25 mouse cellular contexts compared by ENCODE assay signal in the genomic region with DNA sequence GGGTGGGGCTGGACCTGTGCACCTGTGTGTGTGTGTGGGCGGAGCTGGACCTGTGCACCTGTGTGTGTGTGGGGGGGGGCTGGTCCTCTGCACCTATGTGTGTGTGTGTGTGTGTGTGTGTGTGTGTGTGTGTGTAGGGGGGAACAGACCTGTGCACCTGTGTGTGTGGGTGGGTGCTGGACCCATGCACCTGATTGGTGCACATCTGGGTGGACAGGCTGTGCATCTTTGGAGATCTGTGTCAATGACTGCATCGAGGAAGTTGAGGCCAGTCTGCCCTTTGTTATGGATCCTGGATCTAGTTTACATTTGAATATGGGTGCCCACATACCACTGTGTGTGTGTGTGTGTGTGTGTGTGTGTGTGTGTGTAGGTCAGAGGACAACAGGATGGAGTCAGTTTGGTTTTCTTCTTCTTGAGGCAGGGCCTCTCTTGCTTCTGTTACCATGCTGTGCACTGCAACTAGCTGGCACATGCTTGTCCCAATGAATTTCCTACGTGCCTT. TPM values are rescaled to one million over a fixed set of nuclear protein-coding genes. Genes with fewer than 3 reads are reported as not detected.
A peak's percentile ranks its signal among the peaks of the same experiment; 100 is the strongest.
DNase-seq lines count a peak whose midpoint lies in the region; ATAC-seq and TF ChIP-seq lines count a peak whose summit lies in the region.
"Had no signal": no experiment of that assay in that cellular context is flagged by ENCODE, and none has a peak within 500 bp of the region (broad histone marks: within the 10 kb centered on the region; RNA-seq: fewer than 3 reads in every experiment).

No protein-coding gene starts in this region.

- 0 out of 2 replicates have a peak, but pooled peaks cover 7% of the 10 kb centered on the region for H3K9me3 ChIP-seq in heart, embryonic 12.5 days (replicated peaks)
- no peaks in the 10 kb centered on the region for H3K9me3 ChIP-seq in midbrain, embryonic 13.5 days
- H3K9me3 ChIP-seq in midbrain, postnatal 0 days (ENCODE audit: low read length): no peaks in the 10 kb centered on the region
- no peaks in the 10 kb centered on the region for H3K9me3 ChIP-seq in stomach, postnatal 0 days (ENCODE audit: control insufficient read depth, low read length)
- H3K9me3 ChIP-seq in lung, postnatal 0 days (ENCODE audit: low read length): no peaks in the 10 kb centered on the region
- H3K9me3 ChIP-seq: embryonic facial prominence, embryonic 15.5 days; G1E; hindbrain, embryonic 12.5 days had no signal

- peaks cover 31% of the 10 kb centered on the region for H3K27me3 ChIP-seq in heart, embryonic 12.5 days (replicated peaks)
- no peaks in the 10 kb centered on the region for H3K27me3 ChIP-seq in midbrain, embryonic 13.5 days
- H3K27me3 ChIP-seq in midbrain, postnatal 0 days (ENCODE audit: insufficient read depth, low read length): no peaks in the 10 kb centered on the region
- H3K27me3 ChIP-seq in stomach, postnatal 0 days (ENCODE audit: control insufficient read depth, insufficient read depth, low read length): no peaks in the 10 kb centered on the region
- no peaks in the 10 kb centered on the region for H3K27me3 ChIP-seq in lung, postnatal 0 days (replicated peaks; ENCODE audit: insufficient read depth, low read length)
- H3K27me3 ChIP-seq: embryonic facial prominence, embryonic 15.5 days; hindbrain, embryonic 12.5 days had no signal

- ATAC-seq in heart, embryonic 12.5 days (ENCODE audit: insufficient number of reproducible peaks, low FRiP score): 0 out of 2 replicates have a peak, but pooled peaks have one; percentile 43
- ATAC-seq in midbrain, embryonic 13.5 days: peak; percentile 37; the same call in 1 of the 2 replicates
- ATAC-seq in midbrain, postnatal 0 days (ENCODE audit: low FRiP score): no peak; the same call in none of the 2 replicates
- ATAC-seq in stomach, postnatal 0 days (ENCODE audit: low FRiP score, low TSS enrichment): peak; percentile 7; the same call in 1 of the 2 replicates
- ATAC-seq in lung, postnatal 0 days: no peak
- ATAC-seq: activated CD4-positive, CD25-positive, alpha-beta regulatory T cell, adult 4 months; forebrain, embryonic 14.5 days; hindbrain, embryonic 16.5 days had no signal

- H3K4me2 ChIP-seq in heart, embryonic 12.5 days: no peak overlapping the region
- H3K4me2 ChIP-seq in midbrain, embryonic 13.5 days (replicated peaks): no peak overlapping the region
- no peak overlapping the region for H3K4me2 ChIP-seq in midbrain, postnatal 0 days (ENCODE audit: low read depth, low read length, poor library complexity, severe bottlenecking)
- no peak overlapping the region for H3K4me2 ChIP-seq in stomach, postnatal 0 days (replicated peaks; ENCODE audit: low read depth)
- H3K4me2 ChIP-seq in lung, postnatal 0 days (replicated peaks; ENCODE audit: low read depth, low read length): no peak overlapping the region
- H3K4me2 ChIP-seq: embryonic facial prominence, embryonic 15.5 days; hindbrain, embryonic 12.5 days had no signal

- H3K4me3 ChIP-seq in heart, embryonic 12.5 days: no peak overlapping the region
- no peak overlapping the region for H3K4me3 ChIP-seq in midbrain, embryonic 13.5 days (replicated peaks)
- H3K4me3 ChIP-seq in midbrain, postnatal 0 days (ENCODE audit: low read depth, low read length): no peak overlapping the region
- no peak overlapping the region for H3K4me3 ChIP-seq in stomach, postnatal 0 days (ENCODE audit: low read depth, low read length)
- no peak overlapping the region for H3K4me3 ChIP-seq in lung, postnatal 0 days (ENCODE audit: low read depth, low read length)
- H3K4me3 ChIP-seq: embryonic facial prominence, embryonic 15.5 days; erythroblast, embryonic 14.5 days; forebrain, embryonic 10.5 days; gastrocnemius, adult 2 months; hindbrain, embryonic 12.5 days had no signal

- no peak overlapping the region for H3K9ac ChIP-seq in heart, embryonic 12.5 days
- H3K9ac ChIP-seq in midbrain, embryonic 13.5 days (replicated peaks): no peak overlapping the region
- H3K9ac ChIP-seq in midbrain, postnatal 0 days (replicated peaks; ENCODE audit: low read length, poor library complexity, severe bottlenecking): no peak overlapping the region
- no peak overlapping the region for H3K9ac ChIP-seq in stomach, postnatal 0 days (ENCODE audit: low read length)
- H3K9ac ChIP-seq in lung, postnatal 0 days (replicated peaks; ENCODE audit: low read depth): no peak overlapping the region
- H3K9ac ChIP-seq: embryonic facial prominence, embryonic 15.5 days; hindbrain, embryonic 12.5 days had no signal

- WGBS in heart, embryonic 12.5 days: 77% methylated on average over 3 of the region's 3 CpGs
- 76% methylated on average over 2 of the region's 3 CpGs for WGBS in midbrain, embryonic 13.5 days
- WGBS in midbrain, postnatal 0 days: 83% methylated on average over 2 of the region's 3 CpGs
- WGBS in stomach, postnatal 0 days: 94% methylated on average over 3 of the region's 3 CpGs
- 90% methylated on average over 3 of the region's 3 CpGs for WGBS in lung, postnatal 0 days

- no peak for TF ChIP-seq EP300 in stomach, postnatal 0 days (optimal IDR thresholded peaks at IDR 0.05)
- no peak for TF ChIP-seq EP300 in lung, postnatal 0 days (IDR thresholded peaks at IDR 0.05)

- no peak for DNase-seq in heart, adult 11 months
- DNase-seq in midbrain, postnatal 0 days (ENCODE audit: low spot score): no peak
- peak; percentile 87 for DNase-seq in R1 (ENCODE audit: low read depth, low spot score)
- DNase-seq in stomach, postnatal 0 days (ENCODE audit: low spot score): no peak
- DNase-seq in kidney, adult 18-20 months: no peak
- DNase-seq in lung, postnatal 0 days (ENCODE audit: low spot score): no peak
- DNase-seq: adrenal gland, postnatal 25 days; cerebellum, adult 18-20 months; cerebellum, adult 9-11 months; cerebellum, postnatal 36 days; gastrocnemius, adult 2 months; gastrocnemius, postnatal 25 days; heart, postnatal 10 days; heart, postnatal 4 days had no signal

- H3K36me3 ChIP-seq in heart, embryonic 12.5 days: no peaks in the 10 kb centered on the region
- H3K36me3 ChIP-seq in midbrain, embryonic 13.5 days: no peaks in the 10 kb centered on the region
- no peaks in the 10 kb centered on the region for H3K36me3 ChIP-seq in midbrain, postnatal 0 days (ENCODE audit: insufficient read depth, low read length)
- no peaks in the 10 kb centered on the region for H3K36me3 ChIP-seq in stomach, postnatal 0 days (ENCODE audit: control insufficient read depth, insufficient read depth, low read length)
- no peaks in the 10 kb centered on the region for H3K36me3 ChIP-seq in lung, postnatal 0 days (ENCODE audit: insufficient read depth, low read length)
- H3K36me3 ChIP-seq: embryonic facial prominence, embryonic 15.5 days; forebrain, embryonic 10.5 days; G1E; hindbrain, embryonic 12.5 days had no signal

- no peak for TF ChIP-seq CTCF in midbrain, postnatal 0 days (IDR thresholded peaks at IDR 0.05)
- TF ChIP-seq CTCF in stomach, postnatal 0 days (IDR thresholded peaks at IDR 0.05; ENCODE audit: low read depth): no peak
- no peak for TF ChIP-seq CTCF in lung, postnatal 0 days (IDR thresholded peaks at IDR 0.05)

- H3K27ac ChIP-seq in heart, embryonic 12.5 days (ENCODE audit: poor library complexity, severe bottlenecking): no peak overlapping the region
- no peak overlapping the region for H3K27ac ChIP-seq in midbrain, embryonic 13.5 days
- no peak overlapping the region for H3K27ac ChIP-seq in midbrain, postnatal 0 days (ENCODE audit: low read depth, low read length)
- H3K27ac ChIP-seq in stomach, postnatal 0 days (replicated peaks): no peak overlapping the region
- no peak overlapping the region for H3K27ac ChIP-seq in lung, postnatal 0 days (ENCODE audit: low read length)
- H3K27ac ChIP-seq: embryonic facial prominence, embryonic 15.5 days; forebrain, embryonic 10.5 days; gastrocnemius, adult 2 months; hindbrain, embryonic 12.5 days had no signal

- no peaks in the 10 kb centered on the region for H3K4me1 ChIP-seq in heart, embryonic 12.5 days (replicated peaks)
- no peaks in the 10 kb centered on the region for H3K4me1 ChIP-seq in midbrain, embryonic 13.5 days (replicated peaks)
- no peaks in the 10 kb centered on the region for H3K4me1 ChIP-seq in midbrain, postnatal 0 days (ENCODE audit: insufficient read depth, low read length)
- no peaks in the 10 kb centered on the region for H3K4me1 ChIP-seq in stomach, postnatal 0 days (replicated peaks; ENCODE audit: control insufficient read depth, insufficient read depth)
- peaks cover 2% of the 10 kb centered on the region; the same call in 1 of the 2 replicates for H3K4me1 ChIP-seq in lung, postnatal 0 days (ENCODE audit: insufficient read depth, low read depth, low read length)
- H3K4me1 ChIP-seq: embryonic facial prominence, embryonic 15.5 days; forebrain, embryonic 10.5 days; hindbrain, embryonic 12.5 days had no signal

RNA-seq across cellular contexts. Expression of gene Spock2, which starts 35.7 kb away (rescaled TPM):
- polyA plus RNA-seq in heart, embryonic 12.5 days (2016; fragmentation: Nextera tagmentation; extraction: Ambion mirVana): 2.2 and 2.3 TPM in 2 replicates
- 51.8 TPM in 2 replicates for polyA plus RNA-seq in midbrain, embryonic 13.5 days (2015; fragmentation: Nextera tagmentation; extraction: Ambion mirVana)
- 275 and 308 TPM in 2 replicates for total RNA-seq in midbrain, postnatal 0 days (2014; rRNA removed)
- 109 and 117 TPM in 2 replicates for polyA plus RNA-seq in midbrain, postnatal 0 days (2015; fragmentation: Nextera tagmentation; extraction: Ambion mirVana)
- polyA plus RNA-seq in stomach, postnatal 0 days (2015; fragmentation: Nextera tagmentation; extraction: Ambion mirVana): 3.6 and 4.1 TPM in 2 replicates
- 42.8 and 45.6 TPM in 2 replicates for polyA plus RNA-seq in lung, postnatal 0 days (2015; fragmentation: Nextera tagmentation; extraction: Ambion mirVana)
- total RNA-seq: G1E; granulocyte monocyte progenitor cell, adult 5-6 weeks had no signal
- polyA plus RNA-seq: G1E had no signal

Comparison
In these comparisons a context has a peak if more than half of its experiments do, and no peak if none do; other contexts are left out.
1. ATAC-seq: peak in heart, embryonic 12.5 days (single experiment), midbrain, embryonic 13.5 days (single experiment) and stomach, postnatal 0 days (single experiment); none in midbrain, postnatal 0 days (single experiment) and lung, postnatal 0 days (single experiment).